Mouse (Mus musculus): ENCODE measurements around the gene Jak1. TPM values are rescaled to one million over a fixed set of nuclear protein-coding genes. Genes with fewer than 3 reads are reported as not detected.

The Jak1 gene
- polyA plus RNA-seq, 1 experiment = 55.9 TPM

DNA sequence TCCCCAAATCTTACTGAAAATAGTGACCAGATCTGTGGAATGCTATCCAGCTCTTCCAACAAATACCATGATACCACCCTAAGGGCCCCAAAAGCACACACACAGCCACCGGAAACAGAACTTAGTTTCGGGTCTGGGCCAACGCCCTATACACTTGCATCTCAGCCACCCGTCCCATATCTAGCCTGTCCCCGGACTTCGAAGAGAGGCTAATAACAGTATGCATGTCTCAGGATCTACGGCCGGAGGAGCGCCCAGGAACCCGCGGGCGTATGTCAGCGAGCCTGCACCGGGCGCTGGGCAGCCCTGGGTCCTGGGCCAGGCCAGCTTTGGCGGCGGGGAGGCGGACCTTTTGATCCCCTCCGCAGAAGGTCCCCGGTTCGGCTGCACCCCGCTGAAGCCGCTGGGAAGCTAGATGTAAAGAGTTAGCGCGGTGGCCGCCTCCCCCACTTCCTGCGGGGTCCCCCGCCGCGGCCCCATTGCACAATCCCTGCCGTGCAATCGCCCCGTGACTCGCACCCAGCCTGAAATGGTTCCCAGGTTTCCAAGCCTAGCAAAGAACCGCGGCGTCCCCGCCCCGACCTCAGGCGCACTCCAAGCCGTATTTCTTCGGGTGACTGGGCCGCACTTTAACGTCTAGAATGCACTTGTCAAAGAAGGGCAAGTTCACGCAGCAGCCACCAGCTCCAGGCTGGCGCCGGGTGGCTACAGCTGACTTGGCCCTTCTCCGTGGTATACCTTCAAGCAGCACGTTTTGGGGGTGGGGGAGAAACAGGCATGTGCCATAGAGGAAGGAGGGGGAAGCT, 27.9 kb upstream of the Jak1 start:
- H3K27ac ChIP-seq (ENCODE audit: insufficient read depth, low read length) = no peak overlapping the region
- no peaks in the 10 kb centered on the region for H3K4me1 ChIP-seq (ENCODE audit: control insufficient read depth, insufficient read depth, low read length)
- H3K4me3 ChIP-seq (ENCODE audit: low read depth, low read length) = peak overlapping the region; percentile 56
- H3K27me3 ChIP-seq (ENCODE audit: control insufficient read depth, insufficient read depth, low read length, poor library complexity, severe bottlenecking) = no peaks in the 10 kb centered on the region
- no peaks in the 10 kb centered on the region for H3K36me3 ChIP-seq (ENCODE audit: control insufficient read depth, insufficient read depth, low read length, poor library complexity, severe bottlenecking)
- no peaks in the 10 kb centered on the region for H3K9me3 ChIP-seq (replicated peaks; ENCODE audit: control insufficient read depth, insufficient read depth, low read length, poor library complexity, severe bottlenecking)
- TF ChIP-seq CTCF (IDR thresholded peaks at IDR 0.05; ENCODE audit: low read depth, low read length) (no peak), EP300 (IDR thresholded peaks at IDR 0.05; ENCODE audit: insufficient read depth, low read depth, low read length) (no peak), POLR2A (IDR thresholded peaks at IDR 0.05; ENCODE audit: insufficient read depth, low read length) (no peak)
- peak overlapping the region; percentile 27; the same call in 1 of the 2 replicates for H3K9ac ChIP-seq (ENCODE audit: low read depth, poor library complexity, severe bottlenecking)

DNA sequence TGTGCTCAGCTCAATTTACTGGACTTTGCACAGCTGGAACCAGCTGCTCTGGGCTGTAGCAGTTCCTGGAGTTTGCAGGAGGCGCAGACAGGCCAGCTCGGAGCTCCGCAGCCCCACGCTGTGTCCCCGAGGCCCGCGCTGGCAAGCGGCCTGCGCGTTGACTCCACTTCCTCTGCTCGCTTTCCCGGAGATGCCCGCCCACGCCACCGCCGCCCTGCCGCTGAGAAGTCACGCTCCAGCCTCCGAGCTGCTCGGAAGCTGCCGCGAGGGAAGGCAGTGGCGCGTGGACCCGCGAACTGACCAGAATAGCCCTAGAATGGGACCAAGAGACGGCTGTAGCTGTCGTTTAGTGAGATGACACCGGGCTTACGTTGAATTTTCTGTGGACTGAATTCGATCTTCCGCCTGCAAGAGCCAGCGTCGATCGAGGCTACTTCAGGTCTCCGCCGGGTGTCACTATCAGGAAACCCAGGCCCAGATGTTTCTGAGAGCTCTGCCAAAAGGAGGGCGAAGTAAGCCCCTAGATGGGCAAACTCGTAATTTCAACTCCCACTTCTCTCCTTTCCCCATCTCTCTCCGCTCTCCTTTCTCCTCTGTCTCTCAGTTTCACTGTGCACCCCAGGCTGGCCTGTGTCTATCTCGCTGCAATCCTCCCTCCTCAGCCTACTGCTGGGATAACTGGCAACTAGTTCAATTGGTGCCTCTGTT, 27.1 kb upstream of the Jak1 start:
- TF ChIP-seq CTCF (IDR thresholded peaks at IDR 0.05; ENCODE audit: low read depth, low read length) (no peak), POLR2A (IDR thresholded peaks at IDR 0.05; ENCODE audit: insufficient read depth, low read length) (no peak), EP300 (IDR thresholded peaks at IDR 0.05; ENCODE audit: insufficient read depth, low read depth, low read length) (no peak)
- H3K9me3 ChIP-seq (replicated peaks; ENCODE audit: control insufficient read depth, insufficient read depth, low read length, poor library complexity, severe bottlenecking) = no peaks in the 10 kb centered on the region
- no peak overlapping the region for H3K27ac ChIP-seq (ENCODE audit: insufficient read depth, low read length)
- peak overlapping the region; percentile 56 for H3K4me3 ChIP-seq (ENCODE audit: low read depth, low read length)
- no peaks in the 10 kb centered on the region for H3K36me3 ChIP-seq (ENCODE audit: control insufficient read depth, insufficient read depth, low read length, poor library complexity, severe bottlenecking)
- H3K27me3 ChIP-seq (ENCODE audit: control insufficient read depth, insufficient read depth, low read length, poor library complexity, severe bottlenecking) = no peaks in the 10 kb centered on the region
- H3K4me1 ChIP-seq (ENCODE audit: control insufficient read depth, insufficient read depth, low read length) = no peaks in the 10 kb centered on the region
- peak overlapping the region; percentile 13 for H3K9ac ChIP-seq (ENCODE audit: low read depth, poor library complexity, severe bottlenecking)

DNA sequence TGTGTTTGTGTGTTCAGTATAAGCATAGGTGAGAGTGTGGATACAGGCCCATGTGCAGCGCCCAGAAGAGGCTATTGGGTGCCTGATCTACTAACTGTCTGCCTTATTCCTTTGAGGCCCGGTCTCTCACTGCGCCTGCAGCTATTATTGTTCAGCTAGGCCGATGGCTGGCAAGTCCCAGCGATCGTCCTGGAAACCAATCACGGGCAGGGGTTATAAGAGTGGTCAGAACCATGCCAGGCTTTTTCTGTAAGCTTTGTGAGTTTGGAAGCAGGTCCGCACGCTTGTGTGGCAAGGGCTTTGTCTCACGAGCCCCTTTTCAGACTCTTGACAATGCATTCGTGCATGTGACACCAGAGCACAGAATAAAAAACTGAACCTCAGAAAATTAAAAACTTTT, 23.2 kb upstream of the Jak1 start:
- no peaks in the 10 kb centered on the region for H3K4me1 ChIP-seq (ENCODE audit: control insufficient read depth, insufficient read depth, low read length)
- no peak overlapping the region for H3K27ac ChIP-seq (ENCODE audit: insufficient read depth, low read length)
- no peak overlapping the region for H3K9ac ChIP-seq (ENCODE audit: low read depth, poor library complexity, severe bottlenecking)
- H3K27me3 ChIP-seq (ENCODE audit: control insufficient read depth, insufficient read depth, low read length, poor library complexity, severe bottlenecking) = no peaks in the 10 kb centered on the region
- TF ChIP-seq EP300 (IDR thresholded peaks at IDR 0.05; ENCODE audit: insufficient read depth, low read depth, low read length) (no peak), POLR2A (IDR thresholded peaks at IDR 0.05; ENCODE audit: insufficient read depth, low read length) (no peak), CTCF (IDR thresholded peaks at IDR 0.05; ENCODE audit: low read depth, low read length) (no peak)
- no peaks in the 10 kb centered on the region for H3K9me3 ChIP-seq (replicated peaks; ENCODE audit: control insufficient read depth, insufficient read depth, low read length, poor library complexity, severe bottlenecking)
- no peak overlapping the region for H3K4me3 ChIP-seq (ENCODE audit: low read depth, low read length)
- no peaks in the 10 kb centered on the region for H3K36me3 ChIP-seq (ENCODE audit: control insufficient read depth, insufficient read depth, low read length, poor library complexity, severe bottlenecking)

DNA sequence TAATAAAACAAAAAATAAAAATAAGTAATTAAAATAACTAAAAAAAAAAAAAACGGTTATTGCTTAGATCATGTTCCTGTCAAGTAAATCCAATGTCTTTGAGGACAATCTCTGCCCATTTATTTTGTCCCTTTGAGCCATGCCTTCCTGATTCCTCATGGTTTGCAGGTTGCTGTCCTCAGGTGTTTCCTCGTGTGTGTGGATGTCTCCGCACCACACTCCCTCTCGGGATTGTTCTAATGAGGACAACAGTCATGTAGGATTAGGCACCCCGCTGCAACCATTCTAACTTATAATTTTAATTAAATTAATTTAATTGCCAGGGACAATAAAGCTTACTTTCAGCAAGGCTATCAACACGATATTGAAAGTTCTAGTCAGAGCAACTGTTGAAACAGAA, 21.5 kb upstream of the Jak1 start:
- Histone ChIP-seq H3K9ac (ENCODE audit: low read depth, poor library complexity, severe bottlenecking) (no peak overlapping the region), H3K9me3 (replicated peaks; ENCODE audit: control insufficient read depth, insufficient read depth, low read length, poor library complexity, severe bottlenecking) (no peaks in the 10 kb centered on the region), H3K27me3 (ENCODE audit: control insufficient read depth, insufficient read depth, low read length, poor library complexity, severe bottlenecking) (no peaks in the 10 kb centered on the region), H3K27ac (ENCODE audit: insufficient read depth, low read length) (no peak overlapping the region), H3K4me3 (ENCODE audit: low read depth, low read length) (no peak overlapping the region), H3K4me1 (ENCODE audit: control insufficient read depth, insufficient read depth, low read length) (no peaks in the 10 kb centered on the region), H3K36me3 (ENCODE audit: control insufficient read depth, insufficient read depth, low read length, poor library complexity, severe bottlenecking) (no peaks in the 10 kb centered on the region)
- TF ChIP-seq POLR2A (IDR thresholded peaks at IDR 0.05; ENCODE audit: insufficient read depth, low read length) = no peak
- TF ChIP-seq EP300 (IDR thresholded peaks at IDR 0.05; ENCODE audit: insufficient read depth, low read depth, low read length) = no peak
- TF ChIP-seq CTCF (IDR thresholded peaks at IDR 0.05; ENCODE audit: low read depth, low read length) = no peak

DNA sequence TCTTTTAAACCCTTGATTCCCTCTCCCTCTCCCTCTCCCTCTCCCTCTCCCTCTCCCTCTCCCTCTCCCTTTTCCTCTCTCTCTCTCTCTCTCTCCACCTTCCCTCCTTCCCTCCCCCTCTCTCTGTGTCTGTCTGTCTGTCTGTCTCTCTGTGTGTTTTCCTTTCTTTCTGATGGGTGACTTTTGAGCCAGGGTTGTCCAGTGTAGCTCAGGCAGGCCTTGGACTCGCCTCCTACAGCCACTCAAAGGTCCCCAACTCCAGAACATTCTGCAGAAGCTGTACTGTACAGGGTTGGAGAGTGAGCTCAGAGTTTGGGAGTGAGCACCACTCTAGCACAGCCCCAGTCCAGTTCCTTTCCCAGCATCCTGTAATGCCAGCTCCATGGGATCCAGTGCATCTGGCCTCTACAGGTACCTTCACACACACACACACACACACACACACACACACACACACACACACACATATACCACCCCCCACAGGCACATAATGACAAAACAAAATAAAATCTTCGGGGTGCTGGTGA, 20.9 kb upstream of the Jak1 start:
- H3K9ac ChIP-seq (ENCODE audit: low read depth, poor library complexity, severe bottlenecking) = no peak overlapping the region
- H3K4me1 ChIP-seq (ENCODE audit: control insufficient read depth, insufficient read depth, low read length) = no peaks in the 10 kb centered on the region
- no peaks in the 10 kb centered on the region for H3K36me3 ChIP-seq (ENCODE audit: control insufficient read depth, insufficient read depth, low read length, poor library complexity, severe bottlenecking)
- no peaks in the 10 kb centered on the region for H3K9me3 ChIP-seq (replicated peaks; ENCODE audit: control insufficient read depth, insufficient read depth, low read length, poor library complexity, severe bottlenecking)
- no peaks in the 10 kb centered on the region for H3K27me3 ChIP-seq (ENCODE audit: control insufficient read depth, insufficient read depth, low read length, poor library complexity, severe bottlenecking)
- H3K27ac ChIP-seq (ENCODE audit: insufficient read depth, low read length) = no peak overlapping the region
- no peak overlapping the region for H3K4me3 ChIP-seq (ENCODE audit: low read depth, low read length)
- TF ChIP-seq POLR2A (IDR thresholded peaks at IDR 0.05; ENCODE audit: insufficient read depth, low read length) (no peak), CTCF (IDR thresholded peaks at IDR 0.05; ENCODE audit: low read depth, low read length) (no peak), EP300 (IDR thresholded peaks at IDR 0.05; ENCODE audit: insufficient read depth, low read depth, low read length) (no peak)

DNA sequence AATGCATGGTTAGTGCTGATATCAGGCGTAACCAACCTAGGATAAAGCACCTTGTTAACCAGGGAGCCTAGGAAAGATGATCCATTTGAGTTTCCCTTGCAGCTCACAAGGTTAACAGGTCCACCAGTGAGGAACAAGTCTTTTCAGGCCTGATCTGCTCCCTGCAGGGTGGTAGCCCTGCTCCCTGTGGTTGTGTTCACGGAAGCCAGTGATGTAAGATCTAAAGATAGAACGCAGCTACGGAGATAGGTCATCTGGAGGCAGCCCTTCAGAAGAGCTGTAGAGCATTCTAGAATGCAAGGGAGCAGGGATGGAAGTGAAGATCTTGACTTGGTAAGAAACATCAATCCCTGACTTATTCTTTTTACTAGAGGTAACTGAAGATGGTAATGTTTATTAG, 18.9 kb upstream of the Jak1 start:
- no peaks in the 10 kb centered on the region for H3K4me1 ChIP-seq (ENCODE audit: control insufficient read depth, insufficient read depth, low read length)
- no peaks in the 10 kb centered on the region for H3K27me3 ChIP-seq (ENCODE audit: control insufficient read depth, insufficient read depth, low read length, poor library complexity, severe bottlenecking)
- TF ChIP-seq CTCF (IDR thresholded peaks at IDR 0.05; ENCODE audit: low read depth, low read length) = no peak
- TF ChIP-seq EP300 (IDR thresholded peaks at IDR 0.05; ENCODE audit: insufficient read depth, low read depth, low read length) = no peak
- TF ChIP-seq POLR2A (IDR thresholded peaks at IDR 0.05; ENCODE audit: insufficient read depth, low read length) = no peak
- no peak overlapping the region for H3K9ac ChIP-seq (ENCODE audit: low read depth, poor library complexity, severe bottlenecking)
- no peaks in the 10 kb centered on the region for H3K9me3 ChIP-seq (replicated peaks; ENCODE audit: control insufficient read depth, insufficient read depth, low read length, poor library complexity, severe bottlenecking)
- no peaks in the 10 kb centered on the region for H3K36me3 ChIP-seq (ENCODE audit: control insufficient read depth, insufficient read depth, low read length, poor library complexity, severe bottlenecking)
- no peak overlapping the region for H3K4me3 ChIP-seq (ENCODE audit: low read depth, low read length)
- H3K27ac ChIP-seq (ENCODE audit: insufficient read depth, low read length) = no peak overlapping the region
